Mouse (Mus musculus): ENCODE data around the gene Macrod1.

The Macrod1 gene

DNA sequence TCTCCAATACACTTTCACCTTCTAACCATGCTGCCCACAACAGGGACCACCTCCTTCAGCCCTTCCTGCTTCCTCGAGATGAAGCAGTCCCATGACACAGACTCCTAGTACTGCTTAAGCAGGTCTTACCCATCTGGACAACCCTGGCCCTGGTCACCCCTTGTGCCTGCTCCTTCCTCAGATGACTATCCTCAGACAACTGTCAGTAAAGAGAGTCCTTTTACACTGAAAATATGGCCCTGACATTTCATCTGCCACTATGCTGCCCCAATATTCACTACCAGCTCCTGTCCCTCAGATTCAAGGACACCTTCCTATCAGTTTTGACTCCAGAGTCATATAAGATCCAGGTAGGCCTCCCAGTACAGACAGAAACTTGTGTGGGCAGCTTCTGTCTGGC lies 143.8 kb downstream of the Macrod1 start:
- DNase-seq (ENCODE audit: extremely low spot score): no peak

GRCm38 (mm10) chr19:7204898-7205297 lies 148.3 kb downstream of the Macrod1 start:
- DNase-seq (ENCODE audit: extremely low spot score): no peak

DNA sequence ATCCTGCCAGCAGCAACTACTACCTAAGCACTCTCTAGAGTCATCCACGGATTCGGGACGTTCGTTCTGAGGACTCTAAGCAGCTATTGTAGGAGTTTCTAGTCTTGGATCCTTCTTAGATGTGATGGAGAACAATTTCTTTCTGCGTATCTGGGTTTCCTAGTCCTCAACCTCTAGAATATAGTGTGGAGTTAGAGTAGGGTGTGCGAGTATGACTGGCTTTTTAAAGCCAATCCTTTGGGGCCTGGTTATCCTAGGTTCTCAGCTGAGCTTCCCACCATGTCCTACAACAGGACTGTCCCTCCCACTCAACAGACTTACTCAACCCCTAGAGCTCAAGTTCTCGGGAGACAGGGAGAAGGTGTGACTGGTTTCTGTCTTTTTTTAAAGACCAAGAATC lies 148.7 kb downstream of the Macrod1 start:
- no peak for DNase-seq (ENCODE audit: extremely low spot score)

DNA sequence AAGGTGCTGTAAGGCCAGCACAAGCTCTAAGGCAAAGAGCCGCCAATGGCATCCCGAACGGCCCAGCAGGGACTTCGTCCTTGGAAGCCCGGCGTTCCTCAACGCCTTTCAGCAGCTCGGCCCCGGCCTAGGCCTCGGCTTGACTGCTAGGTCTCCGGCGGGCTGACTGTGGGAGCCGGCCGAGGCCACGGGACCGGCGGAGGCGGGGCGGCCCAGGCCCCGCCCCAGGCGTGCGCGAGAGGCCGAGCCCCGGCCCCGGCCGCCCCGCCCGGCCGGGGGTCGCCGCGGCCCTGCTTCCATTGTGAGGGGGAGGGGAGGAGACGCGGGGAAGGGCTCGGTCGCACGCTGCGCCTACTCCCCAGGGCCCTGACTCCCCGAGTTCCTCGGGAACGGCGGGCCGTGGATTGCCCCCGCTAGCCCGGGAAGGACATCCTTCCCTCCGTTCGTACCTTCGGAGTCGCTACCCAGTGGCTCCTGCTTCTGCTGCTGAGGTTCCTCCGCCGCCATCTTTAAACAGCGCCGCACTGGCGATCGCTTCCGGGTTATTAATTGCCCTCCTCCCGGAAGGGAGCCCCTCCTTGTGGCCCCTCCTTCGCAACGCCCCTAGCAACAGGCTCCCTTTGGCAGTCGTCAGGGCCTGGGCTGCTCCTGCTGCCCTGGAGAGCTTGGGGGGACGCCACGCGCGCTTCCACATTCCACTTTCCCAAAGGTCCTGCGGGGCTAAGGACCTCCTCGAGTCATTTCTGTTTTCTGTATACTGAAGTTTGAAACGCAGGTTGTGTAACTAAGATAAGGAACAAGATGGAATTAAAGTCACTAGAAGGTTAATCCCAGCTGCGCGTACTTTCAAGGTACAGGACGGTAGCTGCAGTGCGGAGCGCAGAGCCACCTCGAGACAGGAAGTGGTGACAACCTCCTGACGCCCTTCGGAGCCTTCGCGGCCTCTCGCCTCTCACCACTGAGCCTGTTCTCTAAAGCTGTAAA lies 149.4 kb downstream of the Macrod1 start, which contains the start of gene Otub1:
Gene Otub1 (minus strand): TSS at position 564 of the 984 bp plus-strand sequence.
- peak; percentile 96 for DNase-seq (ENCODE audit: extremely low spot score)

DNA sequence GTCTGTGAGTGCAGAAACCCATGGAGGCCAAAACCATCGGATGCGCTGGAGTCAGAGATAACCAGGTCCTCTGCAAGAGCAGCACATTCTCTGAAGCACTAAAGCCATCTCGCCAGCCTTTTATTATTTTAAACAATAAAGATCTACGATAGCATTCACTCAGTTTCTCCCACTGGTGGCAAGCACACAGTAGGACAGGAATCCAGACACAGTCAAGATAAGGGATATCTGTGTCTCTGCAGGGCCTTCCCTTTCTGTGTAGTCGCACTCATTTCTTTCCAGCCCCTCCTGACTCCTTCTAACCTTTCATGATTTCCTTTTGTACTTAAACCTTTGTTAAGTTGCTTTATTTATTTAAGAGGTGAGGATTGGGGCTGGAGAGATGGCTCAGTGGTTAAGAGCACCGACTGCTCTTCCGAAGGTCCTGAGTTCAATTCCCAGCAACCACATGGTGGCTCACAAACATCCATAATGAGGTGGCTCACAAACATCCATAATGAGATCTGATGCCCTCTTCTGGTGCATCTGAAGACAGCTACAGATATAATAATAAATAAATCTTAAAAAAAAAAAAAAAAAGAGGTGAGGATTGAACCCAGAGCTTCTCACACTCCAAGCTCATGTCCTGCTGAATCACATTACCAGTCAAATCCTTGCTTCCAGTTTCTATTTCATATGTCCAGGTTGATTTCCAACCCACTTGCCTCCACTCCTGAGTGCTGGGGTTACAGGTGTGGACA lies 153.5 kb downstream of the Macrod1 start:
- DNase-seq (ENCODE audit: extremely low spot score): no peak

- no peak for DNase-seq (ENCODE audit: extremely low spot score)
These were observed 155.6 kb downstream of the Macrod1 start for GRCm38 (mm10) chr19:7212216-7212615.

- no peak for DNase-seq (ENCODE audit: extremely low spot score)
These were observed 156.4 kb downstream of the Macrod1 start for GRCm38 (mm10) chr19:7213010-7213409.

GRCm38 (mm10) chr19:7214484-7214883 lies 157.9 kb downstream of the Macrod1 start:
- DNase-seq (ENCODE audit: extremely low spot score): no peak

GRCm38 (mm10) chr19:7217162-7217925 lies 160.7 kb downstream of the Macrod1 start, which contains the start of gene Cox8a:
Gene Cox8a (minus strand): TSS chr19:7217616.
- peak; percentile 96 for DNase-seq (ENCODE audit: extremely low spot score)

DNA sequence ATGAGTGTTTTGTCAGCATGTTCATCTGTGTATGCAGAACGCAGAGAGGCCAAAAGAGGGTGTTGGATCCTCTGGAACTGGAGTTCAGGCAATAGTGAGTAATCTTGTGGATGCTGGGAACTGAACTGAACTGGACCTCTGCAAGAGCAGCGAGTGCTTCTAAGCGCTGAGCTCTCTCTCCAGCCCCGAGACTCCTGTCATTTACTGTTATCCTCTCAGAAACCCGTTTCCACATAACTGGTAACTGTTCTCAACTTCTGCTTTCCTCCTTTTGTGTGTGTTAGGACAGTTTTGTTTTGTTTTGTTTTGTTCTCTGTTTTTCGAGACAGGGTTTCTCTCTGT lies 161.3 kb downstream of the Macrod1 start:
- no peak for DNase-seq (ENCODE audit: extremely low spot score)

GRCm38 (mm10) chr19:7218753-7219152 lies 162.1 kb downstream of the Macrod1 start:
- DNase-seq (ENCODE audit: extremely low spot score): no peak

DNA sequence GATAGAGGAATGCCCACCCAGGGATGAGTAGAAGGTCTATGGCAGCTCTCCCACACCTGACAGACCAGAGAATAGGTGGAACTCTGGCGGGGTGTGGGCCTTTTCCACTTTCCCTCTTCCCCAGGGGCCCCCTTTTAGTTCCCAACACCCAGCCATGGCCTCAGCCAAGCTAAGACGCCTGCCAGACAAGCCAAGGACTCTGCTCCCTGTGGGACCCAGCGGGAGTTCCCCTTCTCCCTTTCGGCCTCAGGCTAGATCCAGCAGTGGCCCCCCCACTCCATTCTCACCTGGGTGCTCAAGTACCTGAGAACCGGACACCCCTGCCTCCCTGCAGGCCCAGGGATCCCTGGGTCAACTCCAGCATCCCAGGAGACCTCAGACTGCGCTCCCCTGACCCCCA lies 165.6 kb downstream of the Macrod1 start:
- no peak for DNase-seq (ENCODE audit: extremely low spot score)

DNA sequence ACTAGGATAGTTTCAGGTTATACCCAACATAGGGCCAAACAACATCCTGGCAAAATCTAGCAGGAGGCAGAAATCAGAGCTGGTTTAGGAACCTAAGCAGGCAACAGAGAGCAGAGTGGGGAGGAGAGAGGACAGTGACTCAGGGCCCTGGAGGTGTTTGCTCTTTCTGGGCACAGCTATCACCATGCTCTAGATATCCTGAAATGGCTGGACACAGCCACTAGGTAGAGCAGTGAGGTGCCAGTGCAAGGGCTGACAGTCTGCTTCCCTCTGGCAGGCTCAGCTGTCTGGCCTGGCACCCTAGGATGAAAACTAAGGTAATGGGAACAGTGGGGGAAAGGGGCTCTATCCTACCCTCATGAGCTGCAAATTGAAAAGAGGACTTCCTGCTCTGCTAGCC lies 166.9 kb downstream of the Macrod1 start:
- no peak for DNase-seq (ENCODE audit: extremely low spot score)

DNA sequence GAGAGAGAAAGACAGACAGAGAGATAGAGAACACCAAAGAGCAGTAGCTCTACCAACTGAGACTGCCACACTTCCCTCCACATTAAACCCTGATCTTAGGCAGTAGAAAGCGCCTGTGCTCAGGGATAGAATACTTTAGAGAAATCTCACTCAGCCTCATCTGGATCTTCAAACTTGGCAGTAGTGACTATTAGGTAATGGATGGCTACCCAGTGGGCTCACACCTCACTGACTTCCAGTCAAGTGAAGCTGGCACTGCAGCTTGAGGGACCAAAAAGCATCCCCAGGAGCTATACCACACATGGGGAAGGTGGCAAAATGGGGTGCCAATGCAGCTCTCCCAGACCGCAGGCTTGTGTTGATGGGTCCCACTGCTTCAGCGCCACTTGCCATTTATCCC lies 167.6 kb downstream of the Macrod1 start:
- no peak for DNase-seq (ENCODE audit: extremely low spot score)

- no peak for DNase-seq (ENCODE audit: extremely low spot score)
These were observed 168.6 kb downstream of the Macrod1 start for GRCm38 (mm10) chr19:7225096-7225690.

GRCm38 (mm10) chr19:7226511-7226914 lies 169.9 kb downstream of the Macrod1 start:
- no peak for DNase-seq (ENCODE audit: extremely low spot score)

DNA sequence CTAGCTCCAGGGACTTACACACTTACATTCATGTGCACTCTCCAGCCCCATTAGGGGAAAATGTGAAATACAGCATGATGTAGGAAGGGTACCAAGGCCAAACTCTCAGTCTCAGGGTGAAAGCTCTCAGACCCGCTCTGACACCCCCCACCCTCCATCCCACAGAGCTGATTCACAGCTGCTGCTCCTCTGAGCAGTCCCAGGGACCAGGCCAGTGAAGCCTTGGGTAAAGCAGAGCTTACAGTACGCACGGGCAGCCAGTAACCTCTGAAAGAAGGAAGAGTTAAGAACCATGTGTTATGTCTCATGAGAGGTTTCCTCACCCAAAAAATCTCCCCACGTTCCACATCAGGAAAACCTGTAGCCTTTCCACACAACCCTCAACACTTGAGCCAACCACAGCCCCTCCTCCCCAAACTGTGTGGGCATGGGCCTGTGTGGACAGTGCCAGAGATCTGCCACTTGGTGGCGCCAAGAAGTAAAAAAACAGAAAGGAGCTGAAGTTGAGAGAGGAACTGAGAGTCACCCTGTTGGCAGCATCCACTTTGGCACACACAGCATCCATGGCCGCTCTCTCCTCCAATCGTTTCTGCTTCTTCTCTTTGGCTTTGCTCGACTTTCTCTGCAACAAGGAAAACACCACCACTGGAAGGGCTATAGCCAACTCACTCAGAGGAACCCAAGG lies 178.1 kb downstream of the Macrod1 start:
- DNase-seq (ENCODE audit: extremely low spot score): peak; percentile 69

- DNase-seq (ENCODE audit: extremely low spot score): no peak
These were observed 178.9 kb downstream of the Macrod1 start for GRCm38 (mm10) chr19:7235461-7235860.

GRCm38 (mm10) chr19:7236011-7236410 lies 179.4 kb downstream of the Macrod1 start:
- DNase-seq (ENCODE audit: extremely low spot score): no peak

GRCm38 (mm10) chr19:7236742-7237141 lies 180.1 kb downstream of the Macrod1 start:
- DNase-seq (ENCODE audit: extremely low spot score): no peak

- no peak for DNase-seq (ENCODE audit: extremely low spot score)
These were observed 183.0 kb downstream of the Macrod1 start for GRCm38 (mm10) chr19:7239574-7239973.

Measured in embryo, embryonic 9.5 days (tissue).